Mouse (Mus musculus): Measurements from ENCODE around the gene Gcdh.

- TF ChIP-seq CTCF (IDR thresholded peaks at IDR 0.05; ENCODE audit: insufficient read depth, low read length), result no peak
- no peak for TF ChIP-seq POLR2A (IDR thresholded peaks at IDR 0.05; ENCODE audit: borderline replicate concordance, extremely low read depth, low read depth, low read length)
Measured at GRCm38 (mm10) chr8:84910551-84910950, 16.8 kb upstream of the Gcdh start.
